Mouse (Mus musculus): Measurements from ENCODE around the gene Gm10643.
A peak's percentile ranks its signal among the peaks of the same experiment; 100 is the strongest.

Gm10643 gene

GRCm38 (mm10) chr8:84065037-84065436 is at the start of gene Gm10643:
Gene Gm10643 (minus strand): TSS chr8:84065137.
- no peak for DNase-seq (ENCODE audit: low spot score)

- no peak for DNase-seq (ENCODE audit: low spot score)
Observed at GRCm38 (mm10) chr8:84106216-84107040, 41.5 kb upstream of the Gm10643 start.

DNA sequence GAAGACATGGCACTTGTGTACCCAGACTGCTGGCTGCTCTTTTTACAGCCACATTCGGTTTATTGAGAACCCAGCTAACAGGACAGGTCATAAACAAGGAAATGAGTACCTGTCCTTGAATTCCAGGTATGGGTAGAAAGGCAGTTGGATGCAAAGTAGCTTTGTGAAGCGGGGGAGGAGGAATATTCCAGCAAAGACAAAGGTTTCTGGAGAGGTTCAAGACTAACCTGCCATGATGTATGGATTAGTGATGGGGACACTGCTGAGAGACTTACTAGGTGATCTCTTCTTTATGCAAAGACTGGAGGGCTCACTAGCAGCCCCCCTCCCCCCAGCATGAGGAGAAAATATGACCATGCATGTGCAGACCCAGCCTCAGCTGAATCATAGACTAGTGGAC is 40.7 kb upstream of the Gm10643 start:
- no peak for DNase-seq (ENCODE audit: low spot score)

GRCm38 (mm10) chr8:84104697-84105609 is 40.0 kb upstream of the Gm10643 start, which contains the start of gene Dcaf15:
Gene Dcaf15 (minus strand): TSS chr8:84104768.
- DNase-seq (ENCODE audit: low spot score), result peak; percentile 93

GRCm38 (mm10) chr8:84104221-84104620 is 39.3 kb upstream of the Gm10643 start:
- DNase-seq (ENCODE audit: low spot score), result no peak

GRCm38 (mm10) chr8:84103601-84104000 is 38.7 kb upstream of the Gm10643 start:
- DNase-seq (ENCODE audit: low spot score), result no peak

DNA sequence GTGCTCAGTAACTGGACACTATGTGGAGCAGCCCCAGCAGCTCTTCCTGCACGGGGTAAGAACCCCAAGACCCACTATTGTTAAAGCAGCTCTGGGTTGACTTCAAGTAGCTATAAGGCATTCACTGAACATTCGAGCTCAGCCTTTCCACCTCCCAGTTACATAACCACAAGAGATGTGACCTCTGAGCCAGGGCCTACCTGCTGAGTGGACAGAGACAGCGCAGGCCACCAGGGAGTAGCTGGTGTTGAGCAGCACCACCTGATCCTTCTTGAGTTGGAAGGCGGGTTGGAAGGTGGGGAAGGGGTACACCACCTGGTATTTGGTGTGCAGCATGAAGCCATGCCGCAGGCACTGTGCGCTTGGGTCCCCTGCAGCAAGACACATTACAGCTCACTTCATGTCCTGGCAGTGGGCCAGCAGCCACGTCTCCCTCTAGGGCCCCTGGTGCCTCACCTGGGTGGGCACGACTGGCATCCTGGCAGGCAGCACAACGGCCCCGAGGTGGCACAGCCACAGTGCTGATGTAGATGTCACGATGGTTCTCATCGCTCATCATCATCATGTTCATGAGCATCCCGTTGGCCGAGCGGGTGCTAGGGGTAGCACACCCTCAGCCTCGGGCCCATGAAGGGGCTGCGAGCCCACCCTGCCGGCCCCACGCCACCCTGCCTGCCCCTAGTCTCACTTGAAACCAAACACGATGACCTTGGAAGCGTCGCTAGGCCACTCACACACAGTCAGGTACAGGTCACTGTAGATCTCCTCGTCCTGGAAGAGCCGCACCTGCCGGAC is 36.7 kb upstream of the Gm10643 start:
- DNase-seq (ENCODE audit: low spot score), result no peak

DNA sequence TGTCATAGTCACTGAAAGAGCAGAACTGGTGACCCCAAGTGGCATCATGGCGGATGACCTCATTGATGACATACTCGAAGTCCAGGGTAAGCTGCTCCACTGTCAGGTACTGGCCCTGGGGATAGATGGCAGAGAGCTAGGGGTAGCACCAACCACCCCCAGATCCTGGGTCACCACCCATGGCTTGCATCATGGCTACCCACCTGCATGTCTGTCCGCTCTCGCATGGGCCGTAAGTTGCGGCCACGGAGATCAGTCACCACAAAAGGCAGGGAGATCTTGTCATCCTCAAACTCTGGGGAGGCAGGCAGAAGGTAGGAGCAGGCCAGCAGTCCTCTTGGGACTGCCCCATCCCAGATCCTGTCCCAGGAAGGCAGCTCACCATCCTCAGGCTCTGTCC is 33.4 kb upstream of the Gm10643 start:
- DNase-seq (ENCODE audit: low spot score), result no peak

DNA sequence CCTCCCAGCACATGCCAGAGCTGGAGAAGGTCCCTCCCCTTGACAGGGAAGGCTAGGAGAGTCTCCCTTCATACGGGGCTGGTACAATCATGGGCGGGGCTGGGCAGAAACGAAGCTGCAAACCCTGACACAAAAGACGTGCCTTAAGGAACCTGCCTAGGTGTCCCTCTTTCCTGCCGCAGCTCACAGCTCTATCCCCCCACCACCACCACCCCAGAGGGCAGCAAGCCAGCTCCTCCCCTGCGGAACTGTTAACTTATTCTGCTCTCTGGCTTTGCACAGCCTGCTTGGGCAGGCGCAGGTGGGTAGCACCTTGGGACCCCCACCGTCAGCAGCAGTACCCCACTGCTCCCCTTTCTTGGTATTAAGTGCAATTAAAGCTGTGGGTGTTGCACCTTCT is 31.1 kb upstream of the Gm10643 start:
- no peak for DNase-seq (ENCODE audit: low spot score)

DNA sequence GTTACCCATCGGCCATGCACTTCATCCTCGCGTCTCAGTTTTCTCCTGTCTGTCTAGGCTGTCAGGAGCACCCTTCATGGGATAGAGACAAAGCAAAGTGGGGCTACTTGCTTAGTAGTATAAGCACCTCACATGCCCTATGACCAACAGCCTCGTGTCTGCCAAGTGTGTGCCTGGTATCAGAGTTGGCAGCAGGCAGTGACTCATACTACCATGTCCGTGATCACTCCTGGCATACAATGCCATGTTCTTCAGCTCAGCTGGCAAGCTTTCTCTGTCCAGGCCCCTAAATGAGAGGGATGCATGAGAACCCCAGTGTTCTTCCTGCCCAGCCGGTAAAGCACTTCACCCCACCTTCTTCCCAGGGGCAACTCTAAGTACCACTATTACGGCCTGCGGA is 25.6 kb upstream of the Gm10643 start:
- DNase-seq (ENCODE audit: low spot score), result no peak

DNA sequence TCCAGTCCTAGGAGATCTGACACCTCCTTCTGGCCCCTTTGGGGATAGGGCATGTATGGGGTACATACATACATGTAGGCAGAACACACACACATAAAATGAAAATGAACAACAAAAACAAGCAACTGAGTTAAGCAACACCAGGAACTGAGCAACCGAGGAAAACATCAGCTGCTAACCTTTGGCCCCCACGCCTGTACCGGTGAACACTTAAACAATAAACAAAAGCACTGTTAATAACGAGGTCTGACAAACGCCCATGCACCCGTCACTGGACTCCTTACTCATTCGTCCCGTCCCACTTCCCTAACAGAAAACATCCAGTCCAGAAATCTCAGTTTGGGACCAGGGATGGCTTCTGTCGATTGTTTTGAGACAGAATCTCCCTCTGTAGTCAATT is 24.3 kb upstream of the Gm10643 start:
- DNase-seq (ENCODE audit: low spot score), result no peak

GRCm38 (mm10) chr8:84087821-84088220 is 22.9 kb upstream of the Gm10643 start:
- no peak for DNase-seq (ENCODE audit: low spot score)

DNA sequence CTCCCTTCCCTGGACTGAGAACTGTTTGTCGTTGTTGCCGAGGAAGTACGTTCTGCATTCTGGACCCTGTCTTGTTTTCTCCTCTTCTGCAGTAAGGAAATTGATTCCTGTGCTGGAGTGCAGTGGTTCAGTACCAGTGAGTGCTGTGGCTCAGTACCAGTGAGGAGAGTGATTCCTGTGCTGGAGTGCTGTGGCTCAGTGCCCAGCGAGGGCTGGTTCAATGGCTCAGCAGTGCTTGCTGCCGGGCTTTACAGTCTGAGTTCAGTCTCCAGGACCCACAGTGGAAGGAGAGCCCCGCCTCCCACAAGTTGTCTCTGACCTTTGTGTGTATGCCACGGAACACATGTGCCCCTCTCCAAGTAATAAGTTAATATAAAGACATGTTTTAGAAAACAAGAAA is 22.2 kb upstream of the Gm10643 start:
- DNase-seq (ENCODE audit: low spot score), result no peak

GRCm38 (mm10) chr8:84084341-84085115 is 19.6 kb upstream of the Gm10643 start:
- no peak for DNase-seq (ENCODE audit: low spot score)

- no peak for DNase-seq (ENCODE audit: low spot score)
Observed at GRCm38 (mm10) chr8:84083829-84084241, 18.9 kb upstream of the Gm10643 start.

DNA sequence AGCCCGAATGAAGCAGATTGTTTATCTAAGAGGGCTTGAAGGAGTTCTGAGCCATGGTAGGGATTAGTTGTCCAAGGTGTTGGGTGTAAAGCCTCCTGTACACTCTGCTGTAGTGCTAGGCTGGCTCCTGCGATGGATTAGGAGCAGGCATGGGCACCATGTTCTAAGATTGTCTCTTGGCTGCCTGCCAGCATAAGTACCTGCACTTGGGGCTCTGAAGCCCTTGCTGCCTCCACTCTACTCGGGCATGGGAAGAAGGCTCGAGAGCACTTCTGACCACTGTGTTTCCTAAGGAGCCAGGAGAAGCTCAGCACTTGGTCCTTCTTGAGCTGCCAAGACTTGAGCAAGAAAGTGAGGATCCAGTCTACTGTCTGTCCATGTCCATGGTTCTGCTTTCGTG is 14.3 kb upstream of the Gm10643 start:
- DNase-seq (ENCODE audit: low spot score), result no peak

DNA sequence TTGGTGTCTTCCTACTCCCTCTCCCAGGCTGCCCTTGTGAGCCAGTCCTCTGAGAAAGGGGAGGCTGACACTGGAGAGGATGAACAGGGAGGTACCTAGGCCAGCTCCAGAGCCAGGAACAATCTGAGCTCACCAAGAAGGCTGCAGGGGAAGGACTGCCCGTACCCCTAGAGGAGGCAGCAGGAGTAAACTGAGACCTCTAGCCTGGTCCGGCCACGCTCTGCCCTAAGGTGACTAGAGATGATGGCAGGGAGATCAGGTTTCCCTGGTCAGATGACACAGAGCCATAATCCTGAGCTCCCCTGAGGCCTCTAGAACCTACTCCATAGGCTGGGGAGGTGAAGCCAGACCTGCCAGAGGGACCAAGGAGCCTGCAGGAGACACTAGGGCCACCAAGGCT is 11.9 kb upstream of the Gm10643 start:
- DNase-seq (ENCODE audit: low spot score), result no peak

DNA sequence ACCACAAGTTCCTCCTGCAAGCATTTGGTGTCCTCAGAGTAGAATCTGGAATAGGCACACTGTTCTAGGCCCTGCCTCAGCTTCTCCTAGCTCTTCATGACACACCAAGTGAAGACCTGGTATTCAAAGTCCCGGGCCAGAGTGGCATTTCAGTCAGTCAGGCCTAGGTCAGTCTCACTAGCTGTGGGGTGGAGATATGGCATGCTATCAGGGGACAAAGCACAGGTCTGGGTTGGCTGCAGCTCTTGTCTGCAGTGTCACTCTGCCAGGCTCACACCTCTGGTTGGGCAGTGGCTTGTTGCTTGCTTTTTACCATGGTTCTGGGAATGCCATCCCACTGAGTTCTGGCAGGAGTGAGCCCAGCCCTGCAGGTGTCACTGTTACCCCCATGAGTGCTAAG is 11.5 kb upstream of the Gm10643 start:
- DNase-seq (ENCODE audit: low spot score), result no peak

GRCm38 (mm10) chr8:84073230-84073976 is 8.5 kb upstream of the Gm10643 start:
- DNase-seq (ENCODE audit: low spot score), result no peak

- no peak for DNase-seq (ENCODE audit: low spot score)
Observed at GRCm38 (mm10) chr8:84072321-84072720, 7.4 kb upstream of the Gm10643 start.

- DNase-seq (ENCODE audit: low spot score), result no peak
Observed at GRCm38 (mm10) chr8:84071921-84072320, 7.0 kb upstream of the Gm10643 start.

Measured in urinary bladder, postnatal 10 days (tissue).